Comparison of ENCODE assay signal across 8 mouse cellular contexts in genomic region chr16:38506041-38506634, GRCm38 (mm10). TPM values are rescaled to one million over a fixed set of nuclear protein-coding genes. Genes with fewer than 3 reads are reported as not detected.
DNase-seq lines count a peak whose midpoint lies in the region; ATAC-seq and TF ChIP-seq lines count a peak whose summit lies in the region.

No protein-coding gene starts in this region.

- no peak for TF ChIP-seq POLR2A in bone marrow macrophage, adult 2 months (IDR thresholded peaks at IDR 0.05; ENCODE audit: borderline replicate concordance, low read depth, low read length)

- H3K4me3 ChIP-seq in bone marrow macrophage, adult 2 months (ENCODE audit: insufficient read depth, low read length), result no peak overlapping the region
- H3K4me3 ChIP-seq in heart, postnatal 0 days (ENCODE audit: low read depth, low read length), result no peak overlapping the region
- H3K4me3 ChIP-seq in liver, embryonic 13.5 days (replicated peaks), result no peak overlapping the region
- H3K4me3 ChIP-seq in neural tube, embryonic 11.5 days (ENCODE audit: low read depth, low read length), result no peak overlapping the region

- no peak overlapping the region for H3K27ac ChIP-seq in bone marrow macrophage, adult 2 months (ENCODE audit: insufficient read depth, low read depth, low read length)
- no peak overlapping the region for H3K27ac ChIP-seq in heart, postnatal 0 days (ENCODE audit: low read depth)
- no peak overlapping the region for H3K27ac ChIP-seq in liver, embryonic 13.5 days
- H3K27ac ChIP-seq in neural tube, embryonic 11.5 days (ENCODE audit: low read depth, low read length), result no peak overlapping the region

- WGBS in heart, postnatal 0 days, result 63% methylated on average over 4 of the region's 4 CpGs
- 60% methylated on average over 4 of the region's 4 CpGs for WGBS in liver, embryonic 13.5 days (ENCODE audit: insufficient replicate concordance)
- 76% methylated on average over 4 of the region's 4 CpGs for WGBS in neural tube, embryonic 11.5 days

- peak; percentile 71 for TF ChIP-seq CTCF in bone marrow macrophage, adult 2 months (IDR thresholded peaks at IDR 0.05; ENCODE audit: low read depth, low read length)
- peak; percentile 97 for TF ChIP-seq CTCF in heart, postnatal 0 days (IDR thresholded peaks at IDR 0.05; ENCODE audit: low read depth)

- H3K36me3 ChIP-seq in heart, postnatal 0 days (replicated peaks; ENCODE audit: control insufficient read depth, insufficient read depth, low read length), result peaks cover 68% of the 10 kb centered on the region
- peaks cover 64% of the 10 kb centered on the region for H3K36me3 ChIP-seq in liver, embryonic 13.5 days
- no peaks in the 10 kb centered on the region; the same call in 1 of the 2 replicates for H3K36me3 ChIP-seq in neural tube, embryonic 11.5 days (ENCODE audit: control insufficient read depth, insufficient read depth, low read length)

- no peaks in the 10 kb centered on the region for H3K9me3 ChIP-seq in heart, postnatal 0 days (replicated peaks; ENCODE audit: control insufficient read depth, low read length)
- no peaks in the 10 kb centered on the region for H3K9me3 ChIP-seq in liver, embryonic 13.5 days (replicated peaks)
- H3K9me3 ChIP-seq in neural tube, embryonic 11.5 days (ENCODE audit: control insufficient read depth, low read length), result no peaks in the 10 kb centered on the region

- H3K9ac ChIP-seq in heart, postnatal 0 days (replicated peaks; ENCODE audit: low read depth, low read length), result no peak overlapping the region
- H3K9ac ChIP-seq in liver, embryonic 13.5 days, result no peak overlapping the region
- no peak overlapping the region for H3K9ac ChIP-seq in neural tube, embryonic 11.5 days (ENCODE audit: low read length)

- ATAC-seq in erythroblast, adult 5-6 weeks (replicated peaks; ENCODE audit: low FRiP score, poor library complexity, severe bottlenecking), result peak; percentile 87
- ATAC-seq in heart, postnatal 0 days (ENCODE audit: insufficient read depth, low read depth), result peak; percentile 69
- peak; percentile 59; the same call in 1 of the 2 replicates for ATAC-seq in liver, embryonic 13.5 days (ENCODE audit: low read depth)
- ATAC-seq in neural tube, embryonic 11.5 days (ENCODE audit: insufficient read depth, low FRiP score, low TSS enrichment), result peak; percentile 72; the same call in 1 of the 2 replicates

- no peak for TF ChIP-seq EP300 in heart, postnatal 0 days (IDR thresholded peaks at IDR 0.05; ENCODE audit: low read depth)

- H3K27me3 ChIP-seq in heart, postnatal 0 days (ENCODE audit: control insufficient read depth, insufficient read depth, low read length), result no peaks in the 10 kb centered on the region
- no peaks in the 10 kb centered on the region for H3K27me3 ChIP-seq in liver, embryonic 13.5 days
- no peaks in the 10 kb centered on the region for H3K27me3 ChIP-seq in neural tube, embryonic 11.5 days (ENCODE audit: control insufficient read depth, insufficient read depth, low read length)

- no peaks in the 10 kb centered on the region for H3K4me1 ChIP-seq in bone marrow macrophage, adult 2 months (ENCODE audit: control insufficient read depth, insufficient read depth, low read length)
- H3K4me1 ChIP-seq in heart, postnatal 0 days (ENCODE audit: control insufficient read depth, insufficient read depth), result no peaks in the 10 kb centered on the region
- H3K4me1 ChIP-seq in liver, embryonic 13.5 days (replicated peaks), result no peaks in the 10 kb centered on the region
- no peaks in the 10 kb centered on the region for H3K4me1 ChIP-seq in neural tube, embryonic 11.5 days (ENCODE audit: control insufficient read depth, insufficient read depth, low read length)

- DNase-seq in ES-CJ7 (ENCODE audit: low read depth, low spot score), result peak; percentile 82
- DNase-seq in heart, postnatal 0 days (ENCODE audit: low spot score), result peak; percentile 74
- DNase-seq in kidney, postnatal 36 days, result peak; percentile 55 to 72
- DNase-seq in liver, embryonic 13.5 days, result no peak
- DNase-seq in neural tube, embryonic 11.5 days (ENCODE audit: low spot score), result peak; percentile 62
- DNase-seq in testis, postnatal 14 days (ENCODE audit: low spot score), result peak; percentile 33

- H3K4me2 ChIP-seq in heart, postnatal 0 days (ENCODE audit: low read depth, low read length), result no peak overlapping the region
- no peak overlapping the region for H3K4me2 ChIP-seq in liver, embryonic 13.5 days
- no peak overlapping the region for H3K4me2 ChIP-seq in neural tube, embryonic 11.5 days (ENCODE audit: low read depth)

RNA-seq across cellular contexts. Expression of gene Timmdc1, which starts 16.3 kb away (rescaled TPM):
- 11.9 and 13.1 TPM in 2 replicates for polyA plus RNA-seq in bone marrow macrophage, adult 2 months (2012; ENCODE audit: insufficient read depth, insufficient read length, missing spikeins)
- total RNA-seq in erythroblast, adult 5-6 weeks (2015; ENCODE audit: low replicate concordance), result 1.5 and 3.6 TPM in 2 replicates
- total RNA-seq in erythroblast, adult 5-6 weeks (2017; ENCODE audit: low replicate concordance), result 3.8 and 12.4 TPM in 2 replicates
- total RNA-seq in heart, postnatal 0 days (2014; rRNA removed; ENCODE audit: low replicate concordance), result 46.2 and 90.1 TPM in 2 replicates
- 47.4 and 51.0 TPM in 2 replicates for polyA plus RNA-seq in heart, postnatal 0 days (2015; fragmentation: Nextera tagmentation; extraction: Ambion mirVana)
- 18.1 and 18.9 TPM in 2 replicates for polyA plus RNA-seq in liver, embryonic 13.5 days (2015; fragmentation: Nextera tagmentation; extraction: Ambion mirVana)
- 29.6 and 33.3 TPM in 2 replicates for polyA plus RNA-seq in neural tube, embryonic 11.5 days (2014; fragmentation: Nextera tagmentation; extraction: Ambion mirVana)

RNA-seq across cellular contexts. Expression of gene Poglut1, which starts 43.9 kb away (rescaled TPM):
- 26.0 and 28.2 TPM in 2 replicates for polyA plus RNA-seq in bone marrow macrophage, adult 2 months (2012; ENCODE audit: insufficient read depth, insufficient read length, missing spikeins)
- total RNA-seq in erythroblast, adult 5-6 weeks (2015; ENCODE audit: low replicate concordance), result 7.3 and 8.5 TPM in 2 replicates
- 3.2 and 3.6 TPM in 2 replicates for total RNA-seq in erythroblast, adult 5-6 weeks (2017; ENCODE audit: low replicate concordance)
- total RNA-seq in heart, postnatal 0 days (2014; rRNA removed; ENCODE audit: low replicate concordance), result 17.6 and 20.5 TPM in 2 replicates
- 13.3 and 13.8 TPM in 2 replicates for polyA plus RNA-seq in heart, postnatal 0 days (2015; fragmentation: Nextera tagmentation; extraction: Ambion mirVana)
- polyA plus RNA-seq in liver, embryonic 13.5 days (2015; fragmentation: Nextera tagmentation; extraction: Ambion mirVana), result 11.7 and 13.1 TPM in 2 replicates
- 69.8 and 70.4 TPM in 2 replicates for polyA plus RNA-seq in neural tube, embryonic 11.5 days (2014; fragmentation: Nextera tagmentation; extraction: Ambion mirVana)

RNA-seq across cellular contexts. Expression of gene Cd80, which starts 50.8 kb away (rescaled TPM):
- 7.7 and 8.9 TPM in 2 replicates for polyA plus RNA-seq in bone marrow macrophage, adult 2 months (2012; ENCODE audit: insufficient read depth, insufficient read length, missing spikeins)
- not detected in 2 replicates for total RNA-seq in erythroblast, adult 5-6 weeks (2015; ENCODE audit: low replicate concordance)
- total RNA-seq in erythroblast, adult 5-6 weeks (2017; ENCODE audit: low replicate concordance), result 0.77 and 0.98 TPM in 2 replicates
- 0.15 TPM in 1 of 2 replicates, not detected in the other for total RNA-seq in heart, postnatal 0 days (2014; rRNA removed; ENCODE audit: low replicate concordance)
- 0.22 and 0.34 TPM in 2 replicates for polyA plus RNA-seq in heart, postnatal 0 days (2015; fragmentation: Nextera tagmentation; extraction: Ambion mirVana)
- 0.08 and 0.16 TPM in 2 replicates for polyA plus RNA-seq in liver, embryonic 13.5 days (2015; fragmentation: Nextera tagmentation; extraction: Ambion mirVana)
- polyA plus RNA-seq in neural tube, embryonic 11.5 days (2014; fragmentation: Nextera tagmentation; extraction: Ambion mirVana), result 0.54 and 0.72 TPM in 2 replicates

RNA-seq across cellular contexts. Expression of gene Tmem39a, which starts 52.4 kb away (rescaled TPM):
- polyA plus RNA-seq in bone marrow macrophage, adult 2 months (2012; ENCODE audit: insufficient read depth, insufficient read length, missing spikeins), result 25.9 and 30.2 TPM in 2 replicates
- 16.1 and 24.2 TPM in 2 replicates for total RNA-seq in erythroblast, adult 5-6 weeks (2015; ENCODE audit: low replicate concordance)
- total RNA-seq in erythroblast, adult 5-6 weeks (2017; ENCODE audit: low replicate concordance), result 15.8 and 26.2 TPM in 2 replicates
- 11.7 and 28.7 TPM in 2 replicates for total RNA-seq in heart, postnatal 0 days (2014; rRNA removed; ENCODE audit: low replicate concordance)
- polyA plus RNA-seq in heart, postnatal 0 days (2015; fragmentation: Nextera tagmentation; extraction: Ambion mirVana), result 23.3 and 23.8 TPM in 2 replicates
- polyA plus RNA-seq in liver, embryonic 13.5 days (2015; fragmentation: Nextera tagmentation; extraction: Ambion mirVana), result 33.8 and 37.1 TPM in 2 replicates
- polyA plus RNA-seq in neural tube, embryonic 11.5 days (2014; fragmentation: Nextera tagmentation; extraction: Ambion mirVana), result 94.3 and 96.1 TPM in 2 replicates

RNA-seq across cellular contexts. Expression of gene Adprh, which starts 53.6 kb away (rescaled TPM):
- polyA plus RNA-seq in bone marrow macrophage, adult 2 months (2012; ENCODE audit: insufficient read depth, insufficient read length, missing spikeins), result 32.8 and 38.1 TPM in 2 replicates
- total RNA-seq in erythroblast, adult 5-6 weeks (2015; ENCODE audit: low replicate concordance), result 6.1 and 9.2 TPM in 2 replicates
- total RNA-seq in erythroblast, adult 5-6 weeks (2017; ENCODE audit: low replicate concordance), result 2.2 and 4.6 TPM in 2 replicates
- 30.9 and 42.6 TPM in 2 replicates for total RNA-seq in heart, postnatal 0 days (2014; rRNA removed; ENCODE audit: low replicate concordance)
- polyA plus RNA-seq in heart, postnatal 0 days (2015; fragmentation: Nextera tagmentation; extraction: Ambion mirVana), result 69.5 and 72.1 TPM in 2 replicates
- 38.1 and 41.2 TPM in 2 replicates for polyA plus RNA-seq in liver, embryonic 13.5 days (2015; fragmentation: Nextera tagmentation; extraction: Ambion mirVana)
- 143 and 144 TPM in 2 replicates for polyA plus RNA-seq in neural tube, embryonic 11.5 days (2014; fragmentation: Nextera tagmentation; extraction: Ambion mirVana)
